Mouse (Mus musculus) C2C12 (cell line): ENCODE measurements at regions not wholly inside any gene's neighbourhood (a gene's known extent, or its start where the extent isn't known, plus 50 kb on each side); places are given as distances from the start of the nearest gene placed in this dataset.

Experiments
- H3K27me3 ChIP-seq: one replicate; pipeline ENCODE4 v1.6.1; 2011; ENCODE audit not compliant: control insufficient read depth, insufficient read depth, insufficient read length
- H3K36me3 ChIP-seq: one replicate; pipeline ENCODE4 v1.6.1; 2011; ENCODE audit not compliant: control insufficient read depth, insufficient read depth
- H3K4me3 ChIP-seq: one replicate; pipeline ENCODE4 v1.5.1; 2011; ENCODE audit warnings: mild to moderate bottlenecking, control low read depth; ENCODE audit not compliant: poor library complexity, insufficient read depth, severe bottlenecking
- H3K79me2 ChIP-seq: one replicate; pipeline ENCODE4 v1.6.1; 2011; ENCODE audit not compliant: control insufficient read depth, insufficient read depth
- H3K79me3 ChIP-seq: one replicate; pipeline ENCODE4 v1.6.1; 2011; ENCODE audit warnings: low read depth, control low read depth
- H3ac ChIP-seq: one replicate; pipeline ENCODE3; 2011; ENCODE audit warnings: low read depth; ENCODE audit not compliant: control insufficient read depth, insufficient read length
- CEBPB ChIP-seq: IDR thresholded peaks from one replicate; pipeline ENCODE4 v1.6.1; 2011; ENCODE audit warnings: low read depth, mild to moderate bottlenecking, control low read depth, moderate library complexity
- CTCF ChIP-seq: IDR thresholded peaks from one replicate; pipeline ENCODE4 v1.5.1; 2011; ENCODE audit not compliant: control insufficient read depth, insufficient read depth, insufficient read length
- FOSL1 ChIP-seq: IDR thresholded peaks from one replicate; pipeline ENCODE4 v1.8.0; 2011; ENCODE audit warnings: mild to moderate bottlenecking, low read length; ENCODE audit not compliant: poor library complexity, insufficient read depth, severe bottlenecking
- MAX ChIP-seq: IDR thresholded peaks from one replicate; pipeline ENCODE4 v1.6.1; 2011; ENCODE audit warnings: mild to moderate bottlenecking, control low read depth
- MYOD1 ChIP-seq: IDR thresholded peaks from one replicate; pipeline ENCODE4 v1.6.1; 2011; ENCODE audit warnings: low read depth; ENCODE audit not compliant: control insufficient read depth, insufficient read length
- MYOG ChIP-seq: IDR thresholded peaks from one replicate; pipeline ENCODE4 v1.6.1; 2011; ENCODE audit not compliant: control insufficient read depth, insufficient read length; ENCODE audit errors: extremely low read depth
- USF1 ChIP-seq: IDR thresholded peaks from one replicate; pipeline ENCODE4 v1.6.1; 2011; ENCODE audit warnings: low read depth, mild to moderate bottlenecking, control low read depth, moderate library complexity

DNA sequence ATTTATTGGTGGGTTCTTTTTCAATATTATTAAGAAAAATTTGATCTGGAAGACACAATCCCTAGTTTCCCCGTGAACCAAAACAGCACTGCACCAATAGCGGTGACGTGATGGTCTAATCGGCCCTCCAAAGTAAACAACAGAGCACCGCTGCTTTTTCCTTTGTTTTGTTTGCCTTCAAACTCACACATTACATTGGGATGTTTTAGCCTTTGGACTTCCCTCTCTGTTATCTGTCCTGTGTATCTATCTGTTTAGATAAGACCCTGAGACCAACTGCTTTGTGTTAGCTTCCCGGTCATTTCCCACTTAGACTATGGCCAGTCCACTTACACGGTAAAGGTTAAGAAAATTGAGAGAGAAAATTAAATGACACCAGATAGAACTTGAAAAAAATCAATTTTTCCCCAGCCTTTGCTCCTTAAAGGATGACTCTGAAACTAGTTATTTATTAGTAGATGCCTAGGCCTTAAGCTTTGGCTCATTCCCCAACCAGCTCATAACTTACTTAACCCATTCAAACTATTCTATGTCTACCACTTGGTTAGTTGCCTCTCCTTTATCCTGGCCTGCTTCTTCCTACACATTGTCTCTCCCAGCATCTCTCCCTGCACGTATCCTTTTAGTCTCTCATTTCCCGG lies 257.0 kb upstream of the Lyplal1 start:
- H3K79me3 ChIP-seq: no peaks in the 10 kb centered on the region
- H3ac ChIP-seq: no peak overlapping the region
- H3K4me3 ChIP-seq: no peak overlapping the region
- no peaks in the 10 kb centered on the region for H3K36me3 ChIP-seq
- H3K79me2 ChIP-seq: no peaks in the 10 kb centered on the region
- H3K27me3 ChIP-seq: no peaks in the 10 kb centered on the region
- TF ChIP-seq MYOD1 (no peak), MYOG (no peak), CTCF (no peak), MAX (no peak)

DNA sequence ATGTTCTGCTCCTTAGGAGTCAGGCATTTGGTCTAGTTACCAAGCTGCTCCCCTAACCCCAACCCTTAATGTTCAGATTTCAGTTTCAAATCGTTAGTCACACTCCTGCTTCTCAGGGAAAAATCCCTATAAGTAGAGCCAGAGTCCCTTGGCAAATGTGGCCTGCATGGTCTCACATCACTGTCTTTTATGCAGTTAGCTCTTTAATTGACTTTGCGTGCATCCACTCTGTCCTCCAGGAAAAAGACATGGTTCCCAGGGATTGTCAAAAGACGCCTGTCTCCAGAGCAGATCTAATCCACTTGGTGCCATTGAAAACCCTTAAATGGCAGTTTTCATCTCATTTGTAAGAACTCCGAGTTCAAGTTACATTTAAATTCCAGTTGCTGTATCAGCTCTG lies 256.3 kb upstream of the Lyplal1 start:
- Histone ChIP-seq H3K79me3 (no peaks in the 10 kb centered on the region), H3K4me3 (no peak overlapping the region), H3K36me3 (no peaks in the 10 kb centered on the region), H3ac (no peak overlapping the region), H3K27me3 (no peaks in the 10 kb centered on the region), H3K79me2 (no peaks in the 10 kb centered on the region)
- TF ChIP-seq FOSL1: no peak
- TF ChIP-seq USF1: no peak
- TF ChIP-seq MAX: no peak
- no peak for TF ChIP-seq MYOG
- TF ChIP-seq MYOD1: no peak
- TF ChIP-seq CEBPB: no peak
- TF ChIP-seq CTCF: no peak

DNA sequence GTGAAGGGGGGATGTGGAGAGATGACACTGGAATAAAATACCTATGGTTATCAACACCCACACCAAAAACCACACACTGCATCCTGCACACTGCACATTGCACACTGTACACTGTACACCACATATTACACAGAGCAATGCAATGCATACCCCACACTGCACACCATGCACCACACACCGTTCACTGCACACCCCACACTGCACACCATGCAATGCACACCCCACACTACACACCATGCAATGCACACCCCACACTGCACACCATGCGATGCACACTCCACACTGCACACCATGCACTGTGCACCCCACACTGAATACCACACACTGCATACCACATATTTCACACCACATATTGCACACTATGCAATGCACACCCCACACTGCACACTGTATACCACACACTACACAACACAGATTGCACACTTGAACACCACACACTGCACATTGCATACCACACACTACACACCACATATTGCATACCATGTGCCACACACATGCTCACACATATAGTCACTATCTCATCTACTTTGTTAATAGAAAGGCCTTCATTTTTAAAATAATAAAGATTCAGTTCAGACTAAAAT lies 255.8 kb upstream of the Lyplal1 start:
- no peaks in the 10 kb centered on the region for H3K79me2 ChIP-seq
- H3K79me3 ChIP-seq: no peaks in the 10 kb centered on the region
- no peaks in the 10 kb centered on the region for H3K36me3 ChIP-seq
- no peak overlapping the region for H3ac ChIP-seq
- H3K4me3 ChIP-seq: no peak overlapping the region
- H3K27me3 ChIP-seq: no peaks in the 10 kb centered on the region
- TF ChIP-seq MYOG (no peak), CEBPB (no peak), CTCF (no peak), MAX (no peak), USF1 (no peak), FOSL1 (no peak), MYOD1 (no peak)

DNA sequence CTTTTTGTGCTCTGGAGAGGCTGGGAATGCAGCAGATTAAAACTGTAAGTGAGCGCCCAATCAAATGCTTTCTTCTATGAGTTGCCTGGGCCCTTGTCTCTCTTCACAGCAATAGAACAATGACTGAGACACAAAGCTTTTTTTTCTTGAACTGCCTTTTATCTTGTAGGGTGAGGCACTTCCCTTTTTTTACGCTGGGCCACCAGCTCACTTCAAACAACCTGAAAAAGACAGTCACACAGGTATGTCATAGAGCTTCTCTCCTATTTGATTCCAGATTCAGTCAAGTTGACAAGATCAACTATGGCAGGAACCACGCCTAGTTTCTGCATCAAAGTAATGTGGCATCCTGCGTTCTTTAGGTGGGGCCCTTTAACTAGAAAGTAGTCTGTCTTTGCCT lies 246.2 kb upstream of the Lyplal1 start:
- H3K36me3 ChIP-seq: no peaks in the 10 kb centered on the region
- TF ChIP-seq MAX: no peak
- no peaks in the 10 kb centered on the region for H3K27me3 ChIP-seq
- H3ac ChIP-seq: no peak overlapping the region
- no peaks in the 10 kb centered on the region for H3K79me3 ChIP-seq
- H3K79me2 ChIP-seq: no peaks in the 10 kb centered on the region
- no peak overlapping the region for H3K4me3 ChIP-seq

DNA sequence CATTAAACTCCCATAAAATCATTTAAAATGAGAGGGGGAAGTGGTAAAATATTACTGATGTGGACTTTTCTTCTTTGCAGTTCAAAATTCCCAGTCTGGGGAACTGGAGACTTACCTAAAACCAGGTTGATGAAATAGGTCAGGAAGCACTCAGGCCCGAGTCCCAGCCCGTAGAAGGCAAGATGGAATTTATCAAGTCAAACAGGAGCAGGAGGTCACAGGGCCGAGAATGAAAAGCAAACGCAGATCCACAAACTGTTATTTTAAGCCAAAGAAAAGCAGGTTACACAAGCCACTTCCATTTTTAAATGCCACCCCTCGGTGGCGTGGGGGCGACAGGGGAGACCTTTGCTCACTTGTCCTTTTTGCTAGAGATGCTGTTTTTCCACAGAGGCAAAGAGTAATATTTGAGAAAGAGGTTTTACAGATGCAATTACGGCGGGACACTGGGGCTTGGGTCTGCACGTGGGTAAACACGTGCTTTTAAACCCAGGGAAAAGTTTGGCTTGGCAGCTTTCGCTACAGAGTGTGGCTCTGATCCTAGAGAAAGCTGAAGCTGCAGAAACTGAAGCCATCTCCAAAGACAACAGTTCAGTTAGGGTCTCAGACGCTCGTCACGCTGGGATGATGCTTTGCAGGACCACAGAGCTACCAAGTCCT lies 241.0 kb upstream of the Lyplal1 start:
- H3ac ChIP-seq: no peak overlapping the region
- H3K4me3 ChIP-seq: no peak overlapping the region
- no peaks in the 10 kb centered on the region for H3K27me3 ChIP-seq
- no peaks in the 10 kb centered on the region for H3K36me3 ChIP-seq
- TF ChIP-seq MYOG (no peak), FOSL1 (no peak), CTCF (no peak)
- no peaks in the 10 kb centered on the region for H3K79me3 ChIP-seq
- no peaks in the 10 kb centered on the region for H3K79me2 ChIP-seq

DNA sequence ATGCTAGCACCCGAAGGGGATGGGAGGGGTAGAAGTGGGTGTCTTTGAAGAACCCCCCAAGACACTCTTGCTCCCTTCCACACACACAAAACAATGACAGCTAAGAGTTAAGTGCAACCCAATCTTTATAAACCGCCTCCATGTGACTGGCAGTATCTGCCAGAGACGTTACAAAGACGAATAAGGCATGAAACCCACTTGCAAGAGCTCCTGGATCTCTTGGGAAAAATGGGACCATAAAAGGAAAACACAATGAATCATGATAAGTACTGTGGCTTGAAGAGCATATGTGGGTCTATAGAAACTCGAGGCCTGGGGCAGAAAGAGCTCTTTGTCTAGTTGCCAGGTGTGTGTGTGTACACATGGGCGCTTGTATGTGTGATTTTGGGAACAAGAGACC lies 237.6 kb upstream of the Lyplal1 start:
- Histone ChIP-seq H3K79me2 (no peaks in the 10 kb centered on the region), H3K36me3 (no peaks in the 10 kb centered on the region), H3K27me3 (no peaks in the 10 kb centered on the region)

More for the DNA sequence above, 237.6 kb upstream of the Lyplal1 start:
- no peak overlapping the region for H3ac ChIP-seq
- H3K4me3 ChIP-seq: no peak overlapping the region
- no peaks in the 10 kb centered on the region for H3K79me3 ChIP-seq
- TF ChIP-seq FOSL1: no peak
- peak; percentile 60 for TF ChIP-seq USF1
